Mouse (Mus musculus) gastrocnemius, postnatal 36 days (tissue): ENCODE measurements around the gene Trim80. TPM values are rescaled to one million over a fixed set of nuclear protein-coding genes. Genes with fewer than 3 reads are reported as not detected.
A peak's percentile ranks its signal among the peaks of the same experiment; 100 is the strongest.
"Not testable (repeated sequence)": the region's sequence is repeated elsewhere in the genome, so short reads cannot be mapped to it uniquely, and the experiment has no call there.

Experiments
- DNase-seq, 2 experiments: peaks; one replicate each; pipeline ENCODE4 v3.0.0; 2022
- intact Hi-C: fragments of 180-260 bp; cut with DNase I; formaldehyde crosslinking; loops from one replicate; pipeline ENCODE4 v1.15.1; 2025
- total RNA-seq, 2 experiments: library from RNA; stranded (reverse); gene quantifications; 2 replicates each; pipeline ENCODE4 v1.2.3; 2021

The Trim80 gene
- total RNA-seq, 2 experiments from 2014 or later, result not detected

GRCm38 (mm10) chr11:115460976-115461375 lies 20.6 kb downstream of the Trim80 start:
- intact Hi-C loops, result no loop called here
- no peak for DNase-seq

- no peak for DNase-seq
- intact Hi-C loops, result no loop called here
These were observed 21.5 kb downstream of the Trim80 start for GRCm38 (mm10) chr11:115461846-115462242.

GRCm38 (mm10) chr11:115462243-115462891 lies 22.0 kb downstream of the Trim80 start, which contains the start of gene Slc16a5:
Gene Slc16a5, plus strand, starts transcription at chr11:115462474.
- DNase-seq, result no peak
- intact Hi-C loops, result no loop called here

GRCm38 (mm10) chr11:115463397-115463796 lies 23.1 kb downstream of the Trim80 start:
- DNase-seq, result no peak
- intact Hi-C loops, result no loop called here

- intact Hi-C loops, result no loop called here
- DNase-seq, result no peak
These were observed 24.5 kb downstream of the Trim80 start for GRCm38 (mm10) chr11:115464851-115465250.

GRCm38 (mm10) chr11:115467217-115467618 lies 26.9 kb downstream of the Trim80 start:
- no peak for DNase-seq
- intact Hi-C loops, result no loop called here

GRCm38 (mm10) chr11:115472183-115472582 lies 31.8 kb downstream of the Trim80 start:
- DNase-seq, result no peak
- intact Hi-C loops, result no loop called here

GRCm38 (mm10) chr11:115473626-115474275 lies 33.4 kb downstream of the Trim80 start:
- intact Hi-C loops, result loop anchor here (1.0 kb wide), 1 partner anchor 45 kb away; no protein-coding TSS in a partner anchor
- DNase-seq, result peak; percentile 89 to 96

GRCm38 (mm10) chr11:115475025-115475757 lies 34.8 kb downstream of the Trim80 start, which contains the start of gene Armc7:
Gene Armc7, plus strand, starts transcription at chr11:115475667.
- intact Hi-C loops, result no loop called here
- peak; percentile 94 to 95 for DNase-seq

- DNase-seq, result no peak
- intact Hi-C loops, result no loop called here
These were observed 35.5 kb downstream of the Trim80 start for GRCm38 (mm10) chr11:115475758-115476237.

- intact Hi-C loops, DNase-seq: not testable (repeated sequence)
These were observed 36.3 kb downstream of the Trim80 start for GRCm38 (mm10) chr11:115476630-115477029.

GRCm38 (mm10) chr11:115477388-115477787 lies 37.0 kb downstream of the Trim80 start:
- intact Hi-C loops, DNase-seq: not testable (repeated sequence)

GRCm38 (mm10) chr11:115478296-115478938 lies 38.1 kb downstream of the Trim80 start:
- no peak for DNase-seq
- intact Hi-C loops, result no loop called here

GRCm38 (mm10) chr11:115481553-115482259 lies 41.4 kb downstream of the Trim80 start:
- intact Hi-C loops, result no loop called here

GRCm38 (mm10) chr11:115483278-115483677 lies 42.9 kb downstream of the Trim80 start:
- intact Hi-C loops, result no loop called here
- DNase-seq, result no peak

More at GRCm38 (mm10) chr11:115481553-115482259, 41.4 kb downstream of the Trim80 start:
- DNase-seq, result no peak

GRCm38 (mm10) chr11:115483726-115484125 lies 43.4 kb downstream of the Trim80 start:
- DNase-seq, result peak; percentile 41 to 82
- intact Hi-C loops, result loop anchor here (2.0 kb wide), 1 partner anchor 55 kb away; no protein-coding TSS in a partner anchor

- DNase-seq, result no peak
- intact Hi-C loops, result loop anchor here (2.0 to 5.0 kb wide), 3 partner anchors 54 to 232 kb away; partner anchors contain the start of gene Mif4gd
These were observed 44.8 kb downstream of the Trim80 start for GRCm38 (mm10) chr11:115485155-115485554.

- intact Hi-C loops, result loop anchor here (5.0 kb wide), 2 partner anchors 124 to 229 kb away; partner anchors contain the start of gene Mif4gd
- DNase-seq, result no peak
These were observed 48.3 kb downstream of the Trim80 start for GRCm38 (mm10) chr11:115488551-115489104.
